Mouse (Mus musculus) lung, embryonic 14.5 days (tissue): ENCODE data around the gene Syt5. TPM values are rescaled to one million over a fixed set of nuclear protein-coding genes. Genes with fewer than 3 reads are reported as not detected.

ENCODE experiments used
- ATAC-seq: fragments of 200-750 bp; cut with Nextera tagmentation; 2 replicates; pipeline ENCODE4 v1.8.0; 2017; ENCODE audit warnings: mild to moderate bottlenecking, moderate TSS enrichment, moderate library complexity; ENCODE audit not compliant: insufficient read depth
- DNase-seq: peaks from one replicate; pipeline ENCODE4 v3.0.0-alpha.2; 2015
- H3K27ac ChIP-seq: fragments of 300-500 bp; sonication (generic); 2 replicates; pipeline ENCODE4 v1.5.1; 2014; ENCODE audit warnings: low read depth, mild to moderate bottlenecking, moderate library complexity
- H3K27me3 ChIP-seq: fragments of 300-500 bp; sonication (generic); 2 replicates; pipeline ENCODE4 v1.6.1; 2014; ENCODE audit warnings: low read length, control low read depth; ENCODE audit not compliant: insufficient read depth
- H3K36me3 ChIP-seq: fragments of 300-500 bp; sonication (generic); 2 replicates; pipeline ENCODE4 v1.6.1; 2014; ENCODE audit warnings: control low read depth; ENCODE audit not compliant: insufficient read depth
- H3K4me1 ChIP-seq: fragments of 300-500 bp; sonication (generic); 2 replicates; pipeline ENCODE4 v1.6.1; 2014; ENCODE audit warnings: antibody characterized with exemption, control low read depth; ENCODE audit not compliant: insufficient read depth
- H3K4me2 ChIP-seq: fragments of 300-500 bp; sonication (generic); 2 replicates; pipeline ENCODE4 v1.6.1; 2014; ENCODE audit warnings: mild to moderate bottlenecking
- H3K4me3 ChIP-seq: fragments of 300-500 bp; sonication (generic); 2 replicates; pipeline ENCODE4 v1.5.1; 2014; ENCODE audit warnings: low read depth, low read length
- H3K9ac ChIP-seq: fragments of 300-500 bp; sonication (generic); 2 replicates; pipeline ENCODE4 v1.6.1; 2014
- H3K9me3 ChIP-seq: fragments of 300-500 bp; sonication (generic); 2 replicates; pipeline ENCODE4 v1.6.1; 2016; ENCODE audit warnings: low read depth, low read length, control low read depth
- CTCF ChIP-seq: IDR thresholded peaks from 2 replicates; pipeline ENCODE4 v1.5.1; 2016; ENCODE audit warnings: antibody characterized with exemption, low read depth
- WGBS: fragments of 180-500 bp; shearing (Covaris S2); extraction: QIAGEN DNeasy Blood & Tissue Kit; methylation state at CpG from one replicate; pipeline ENCODE4 v1.1.7; 2014; 5-methylcytosine and 5-hydroxymethylcytosine counted together
- polyA plus RNA-seq: library from polyadenylated mRNA; unstranded; fragments of >200 nt; fragmentation: Nextera tagmentation; extraction: Ambion mirVana; gene quantifications from 2 replicates; pipeline ENCODE4 v1.2.1, GENCODE M21; 2014

Syt5 gene
- polyA plus RNA-seq, 1 experiment from 2014 or later = 3.9 TPM

DNA sequence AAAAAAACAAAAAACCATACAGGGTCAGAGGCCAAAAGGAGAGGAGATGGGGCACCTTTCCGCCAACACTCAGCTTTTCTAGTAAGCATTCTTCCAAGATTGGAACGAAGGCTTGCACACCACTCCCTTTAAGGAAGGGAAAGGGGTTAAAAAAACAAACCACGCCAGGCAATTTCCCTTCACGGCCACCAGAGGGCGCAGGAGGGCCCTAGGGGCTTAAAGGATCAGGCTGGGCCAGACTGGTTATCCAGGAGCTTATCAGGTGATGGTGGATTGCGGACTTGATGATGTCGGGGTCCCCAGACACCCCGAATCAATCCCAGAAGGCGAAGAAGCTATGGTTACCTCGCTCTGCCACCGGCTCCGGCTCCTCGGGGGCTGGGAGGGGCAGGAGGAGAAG is 34.1 kb downstream of the Syt5 start:
- no peaks in the 10 kb centered on the region for H3K36me3 ChIP-seq
- H3K4me3 ChIP-seq = no peak overlapping the region
- no peak overlapping the region for H3K4me2 ChIP-seq
- TF ChIP-seq CTCF = peak; percentile 86
- H3K4me1 ChIP-seq = no peaks in the 10 kb centered on the region; the same call in 1 of the 2 replicates
- H3K27me3 ChIP-seq = no peaks in the 10 kb centered on the region
- WGBS = 31% methylated on average over 13 of the region's 13 CpGs
- DNase-seq (peak; percentile 71), ATAC-seq (no peak)
- H3K27ac ChIP-seq = peak overlapping the region; percentile 72; the same call in 1 of the 2 replicates
- H3K9ac ChIP-seq = no peak overlapping the region
- no peaks in the 10 kb centered on the region for H3K9me3 ChIP-seq

DNA sequence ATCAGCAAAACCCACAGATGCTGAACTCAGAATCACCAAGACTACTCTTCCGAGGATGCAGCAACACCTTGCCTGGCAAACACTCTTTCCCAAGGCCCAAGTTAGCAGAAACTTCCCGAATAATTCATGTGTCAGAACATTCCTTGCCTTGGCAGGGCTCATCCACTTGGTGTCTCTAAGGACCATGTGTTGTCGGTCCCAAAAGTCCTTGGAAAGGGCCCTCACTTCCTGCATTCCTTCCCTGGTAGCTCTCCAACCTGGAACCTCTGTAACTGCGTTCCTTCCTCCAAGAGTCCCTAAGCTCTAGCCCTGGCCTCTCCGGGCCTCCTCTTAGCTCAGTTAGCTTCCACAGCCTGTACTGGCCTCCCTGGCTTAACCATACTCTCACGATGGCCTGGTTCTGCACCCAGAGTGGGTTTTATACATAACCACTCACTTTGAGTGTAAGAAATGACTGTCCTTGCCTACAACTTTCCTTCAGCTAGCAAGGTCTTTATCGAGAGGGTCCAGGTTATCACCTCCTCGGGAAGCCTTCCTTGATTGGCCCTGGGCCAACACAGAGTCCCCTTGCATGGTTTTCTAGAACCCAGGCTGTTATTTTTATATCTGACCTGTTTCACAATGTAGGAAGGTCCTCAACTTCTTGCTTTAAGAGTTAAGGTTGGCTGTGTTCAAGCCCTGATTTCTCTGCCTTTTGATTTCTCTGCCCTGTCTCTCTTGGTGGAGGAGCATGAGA is 35.7 kb downstream of the Syt5 start:
- ATAC-seq = no peak
- TF ChIP-seq CTCF = no peak
- H3K36me3 ChIP-seq = no peaks in the 10 kb centered on the region
- 48% methylated on average over 8 of the region's 8 CpGs for WGBS
- H3K9me3 ChIP-seq = no peaks in the 10 kb centered on the region
- H3K4me2 ChIP-seq = no peak overlapping the region
- H3K4me1 ChIP-seq = no peaks in the 10 kb centered on the region; the same call in 1 of the 2 replicates
- H3K27me3 ChIP-seq = no peaks in the 10 kb centered on the region
- no peak overlapping the region for H3K27ac ChIP-seq
- no peak overlapping the region for H3K9ac ChIP-seq
- no peak overlapping the region for H3K4me3 ChIP-seq
- DNase-seq = no peak

DNA sequence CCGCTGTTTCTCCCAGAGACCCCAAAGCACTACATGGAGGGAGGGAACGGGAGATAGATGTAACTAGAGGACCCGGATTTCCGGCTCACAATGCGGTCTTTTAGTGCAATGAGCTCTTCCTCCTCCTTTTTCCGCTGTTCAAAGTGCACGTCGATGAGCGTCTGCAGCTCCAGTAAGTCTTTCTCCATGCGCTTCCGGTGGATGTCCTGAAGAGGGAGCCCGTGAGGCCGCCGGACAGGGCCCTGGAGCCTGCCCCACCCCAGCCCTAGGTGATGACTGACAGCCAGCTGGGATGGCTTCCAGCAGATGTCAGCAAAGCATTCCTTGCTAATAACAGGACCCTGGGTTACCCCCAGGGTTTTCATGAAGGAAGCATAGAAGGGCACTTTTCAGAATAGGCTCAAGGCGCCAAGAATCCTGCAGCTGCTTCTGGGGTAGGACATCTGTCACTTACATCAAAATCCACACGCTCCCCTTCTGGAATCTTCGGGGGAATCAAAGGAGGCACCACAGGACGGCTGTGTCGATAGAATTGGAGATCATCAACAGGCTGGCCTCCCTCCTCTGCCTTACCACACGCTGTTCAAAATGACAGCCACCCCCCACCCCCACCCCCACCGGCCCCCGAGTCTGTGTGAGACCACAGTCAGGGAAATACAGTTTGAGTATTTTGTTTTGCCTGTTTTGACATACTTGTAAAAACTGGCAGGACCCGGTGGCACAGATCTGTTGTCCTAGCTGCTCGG is 37.3 kb downstream of the Syt5 start:
- H3K27ac ChIP-seq = peak overlapping the region; percentile 55; the same call in 1 of the 2 replicates
- TF ChIP-seq CTCF = peak; percentile 89
- no peaks in the 10 kb centered on the region for H3K27me3 ChIP-seq
- DNase-seq = peak; percentile 96
- 9% methylated on average over 24 of the region's 24 CpGs for WGBS
- H3K4me3 ChIP-seq = no peak overlapping the region; the same call in 1 of the 2 replicates
- H3K36me3 ChIP-seq = no peaks in the 10 kb centered on the region
- H3K4me1 ChIP-seq = no peaks in the 10 kb centered on the region; the same call in 1 of the 2 replicates
- peak overlapping the region; percentile 31 for H3K4me2 ChIP-seq
- H3K9ac ChIP-seq = no peak overlapping the region
- ATAC-seq = peak; percentile 93
- H3K9me3 ChIP-seq = no peaks in the 10 kb centered on the region

DNA sequence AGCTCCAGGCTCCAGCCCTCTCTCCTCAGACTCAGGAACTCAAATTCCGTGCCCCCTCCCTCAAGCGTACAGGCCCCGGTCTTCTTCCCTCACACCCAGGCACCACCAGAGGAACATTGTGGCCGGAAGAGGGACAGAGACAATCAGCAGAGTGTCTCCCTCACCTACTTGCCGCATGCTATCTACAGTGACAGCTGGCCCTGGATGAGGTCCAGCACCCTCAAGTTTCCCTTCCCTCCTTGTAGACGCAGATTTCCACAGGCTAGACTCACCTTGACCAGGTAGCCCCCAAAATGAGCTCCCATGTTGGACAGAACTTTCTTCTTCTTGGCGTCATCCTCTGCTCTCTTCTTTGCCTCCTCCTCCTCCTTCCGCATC is 38.6 kb downstream of the Syt5 start:
- Histone ChIP-seq H3K9me3 (no peaks in the 10 kb centered on the region), H3K4me2 (no peak overlapping the region), H3K36me3 (no peaks in the 10 kb centered on the region), H3K9ac (no peak overlapping the region), H3K27me3 (no peaks in the 10 kb centered on the region), H3K4me3 (no peak overlapping the region), H3K4me1 (no peaks in the 10 kb centered on the region; the same call in 1 of the 2 replicates), H3K27ac (no peak overlapping the region)
- ATAC-seq (no peak), DNase-seq (no peak)
- 76% methylated on average over 8 of the region's 8 CpGs for WGBS
- no peak for TF ChIP-seq CTCF

DNA sequence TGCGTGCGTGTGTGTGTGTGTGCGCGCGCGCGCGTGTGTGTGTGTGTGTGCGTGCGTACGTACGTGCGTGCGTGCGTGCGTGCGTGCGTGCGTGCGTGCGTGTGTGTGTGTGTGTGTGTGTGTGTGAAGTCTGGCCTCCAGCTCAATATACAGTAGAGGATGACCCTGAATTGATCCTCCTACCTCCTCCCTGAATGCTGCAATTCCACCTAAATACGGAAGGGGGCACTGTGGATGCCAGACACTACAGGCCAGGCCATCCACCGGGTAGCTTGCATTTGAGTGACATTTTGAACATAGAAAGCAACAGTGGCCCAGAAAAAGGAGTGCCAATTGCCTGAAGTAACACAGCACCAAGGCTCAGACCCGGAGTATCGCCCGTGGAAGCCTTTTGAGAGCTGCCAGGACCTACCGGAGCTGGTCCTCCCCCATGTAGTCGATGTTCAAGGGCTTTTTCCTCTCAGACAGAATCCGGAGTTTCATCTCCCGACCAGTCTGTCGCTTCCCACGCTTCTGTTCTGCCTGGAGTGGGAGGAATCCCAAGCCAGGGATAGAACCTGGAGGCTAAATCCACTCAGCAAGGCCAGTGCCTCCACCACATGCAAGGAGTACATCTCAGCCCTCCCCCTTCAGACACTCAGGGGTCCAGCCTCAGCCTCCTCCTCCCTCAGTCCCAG is 39.1 kb downstream of the Syt5 start:
- Histone ChIP-seq H3K36me3 (no peaks in the 10 kb centered on the region), H3K9ac (no peak overlapping the region), H3K27ac (no peak overlapping the region), H3K27me3 (no peaks in the 10 kb centered on the region), H3K4me2 (no peak overlapping the region), H3K4me3 (no peak overlapping the region), H3K4me1 (no peaks in the 10 kb centered on the region; the same call in 1 of the 2 replicates), H3K9me3 (no peaks in the 10 kb centered on the region)
- peak; percentile 60 for TF ChIP-seq CTCF
- ATAC-seq (no peak), DNase-seq (no peak)
- 73% methylated on average over 22 of the region's 32 CpGs for WGBS

DNA sequence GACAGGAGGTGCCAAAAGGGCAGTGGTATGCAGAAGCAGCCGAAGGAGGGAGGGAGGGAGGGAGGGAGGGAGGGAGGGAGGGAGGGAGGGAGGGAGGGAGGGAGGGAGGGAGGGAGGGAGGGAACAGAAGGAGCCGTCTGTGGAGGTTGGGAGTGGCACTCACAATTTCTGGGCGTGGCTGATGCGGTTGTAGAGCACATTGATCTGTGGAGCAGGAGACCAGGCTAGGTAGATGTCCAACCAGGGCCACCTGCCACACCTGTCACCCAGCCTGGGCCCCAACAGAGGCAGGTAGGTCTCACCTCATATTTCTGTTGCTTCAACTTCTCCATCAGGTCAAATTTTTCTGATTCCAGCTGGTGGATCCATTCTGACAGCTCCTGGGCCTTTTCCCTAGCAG is 40.1 kb downstream of the Syt5 start:
- no peak for TF ChIP-seq CTCF
- Histone ChIP-seq H3K4me3 (no peak overlapping the region), H3K36me3 (no peaks in the 10 kb centered on the region), H3K27ac (no peak overlapping the region), H3K4me1 (no peaks in the 10 kb centered on the region; the same call in 1 of the 2 replicates), H3K9me3 (no peaks in the 10 kb centered on the region), H3K9ac (no peak overlapping the region), H3K4me2 (no peak overlapping the region), H3K27me3 (no peaks in the 10 kb centered on the region)
- 59% methylated on average over 3 of the region's 4 CpGs for WGBS
- DNase-seq = no peak
- no peak for ATAC-seq
